Mouse (Mus musculus) heart, adult 2 months (tissue): ENCODE measurements around the gene Ell3.
"Not testable (repeated sequence)": the region's sequence is repeated elsewhere in the genome, so short reads cannot be mapped to it uniquely, and the experiment has no call there.

Experiments used
- CTCF ChIP-seq: fragments of 200-600 bp; IDR thresholded peaks from 2 replicates; pipeline ENCODE4 v1.8.1; 2022; ENCODE audit warnings: antibody characterized with exemption, mild to moderate bottlenecking, moderate library complexity
- EP300 ChIP-seq: fragments of 200-500 bp; IDR thresholded peaks from 2 replicates; pipeline ENCODE4 v1.6.1; 2011; ENCODE audit warnings: low read depth, low read length, control low read depth; ENCODE audit not compliant: insufficient read depth
- POLR2A ChIP-seq: fragments of 200-500 bp; IDR thresholded peaks from 2 replicates; pipeline ENCODE4 v1.6.1; 2011; ENCODE audit warnings: mild to moderate bottlenecking, low read depth, low read length, control low read depth; ENCODE audit not compliant: insufficient read depth

DNA sequence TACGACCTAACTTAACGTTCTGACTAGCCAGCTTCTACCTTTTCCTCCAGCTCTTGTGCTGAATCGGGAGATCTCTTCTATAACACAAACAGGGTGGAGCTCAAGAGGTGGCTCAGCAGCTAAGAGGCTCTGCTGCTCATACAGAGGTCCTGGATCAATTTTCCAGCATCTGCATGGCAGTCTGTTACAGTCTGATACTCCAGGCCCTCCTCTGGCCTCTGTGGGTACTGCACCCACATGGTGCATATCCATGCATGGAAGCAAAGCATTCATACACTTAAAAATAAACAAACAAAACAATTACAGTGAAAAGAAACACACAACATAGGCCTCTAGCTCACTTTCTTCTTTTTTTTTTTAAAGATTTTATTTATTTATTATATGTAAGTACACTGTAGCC is 28.7 kb upstream of the Ell3 start:
- TF ChIP-seq POLR2A, CTCF, EP300: not testable (repeated sequence)
